Mouse (Mus musculus) adrenal gland, postnatal 36 days (tissue): ENCODE data around the gene Elmo1. TPM values are rescaled to one million over a fixed set of nuclear protein-coding genes. Genes with fewer than 3 reads are reported as not detected.

Experiments
- DNase-seq, 2 experiments: peaks; one replicate each; pipeline ENCODE4 v3.0.0; 2021; ENCODE audit warnings: mixed read lengths in 1 of 2
- total RNA-seq, 2 experiments: library from RNA; stranded (reverse); gene quantifications; 2 replicates each; pipeline ENCODE4 v1.2.3; 2021

Elmo1 gene
- total RNA-seq, 2 experiments from 2014 or later, result 13.0 to 16.5 TPM

- DNase-seq, result no peak
Observed at GRCm38 (mm10) chr13:20257562-20258525, 167.4 kb downstream of the Elmo1 start.

DNA sequence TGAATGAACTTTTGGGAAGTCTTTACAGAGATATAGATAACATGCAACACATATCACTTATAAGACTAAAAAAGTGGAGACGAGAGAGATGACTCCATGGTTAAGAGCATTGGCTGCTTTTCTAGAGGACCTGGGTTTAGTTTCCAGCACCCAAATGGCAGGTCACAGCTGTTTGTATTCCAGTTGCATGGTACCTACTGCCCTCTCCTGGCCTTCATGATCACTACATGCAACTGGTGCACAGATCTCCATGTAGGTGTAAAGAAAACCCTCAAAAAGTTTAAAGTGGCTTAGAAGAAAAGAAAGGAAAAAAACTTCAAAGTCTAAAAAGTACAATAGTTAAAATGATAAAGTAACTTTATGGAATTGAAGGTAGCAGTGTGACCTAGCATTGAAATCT is 172.8 kb downstream of the Elmo1 start:
- no peak for DNase-seq

- no peak for DNase-seq
Observed at GRCm38 (mm10) chr13:20270148-20270547, 179.8 kb downstream of the Elmo1 start.

DNA sequence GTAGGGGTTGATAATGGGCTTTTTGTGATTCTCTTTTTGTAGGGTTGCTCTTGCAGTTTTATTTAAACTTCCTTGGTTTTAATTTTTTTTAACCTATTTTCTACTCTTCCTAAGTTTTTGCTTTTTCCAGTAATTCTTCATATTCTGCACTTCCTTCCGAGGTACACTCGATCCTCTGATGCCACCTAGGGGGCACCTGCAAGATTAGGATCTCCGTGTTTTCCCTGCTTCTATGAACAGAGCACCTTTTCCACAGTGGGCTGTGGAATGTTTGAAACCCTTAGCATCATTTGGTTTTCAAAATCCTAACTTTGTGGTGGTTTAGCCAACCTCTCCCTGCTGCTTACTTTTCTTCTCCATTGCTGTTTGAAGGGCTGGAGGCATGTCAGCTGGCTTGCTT is 181.4 kb downstream of the Elmo1 start:
- DNase-seq, result peak; percentile 22 to 59

DNA sequence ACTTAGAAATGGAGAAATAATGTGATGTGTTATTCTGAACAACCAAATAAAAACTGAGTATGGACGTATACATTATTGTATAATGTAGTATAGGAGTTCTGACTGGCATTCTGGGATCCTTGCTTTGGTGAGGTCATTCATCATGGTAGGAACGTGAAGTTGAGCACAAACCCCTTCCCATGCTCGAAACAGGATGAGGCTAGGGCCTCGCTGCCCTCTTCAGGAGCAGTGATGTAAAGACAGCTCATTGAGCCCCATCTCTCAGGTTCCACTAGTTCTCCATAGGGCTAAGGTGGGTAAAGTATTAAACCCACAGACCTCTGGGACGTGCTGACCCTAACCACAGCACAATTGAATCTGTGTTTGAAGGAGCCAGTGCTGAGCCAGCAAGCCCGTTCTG is 182.2 kb downstream of the Elmo1 start:
- peak; percentile 20 to 34 for DNase-seq

GRCm38 (mm10) chr13:20279889-20280288 is 189.5 kb downstream of the Elmo1 start:
- no peak for DNase-seq

DNA sequence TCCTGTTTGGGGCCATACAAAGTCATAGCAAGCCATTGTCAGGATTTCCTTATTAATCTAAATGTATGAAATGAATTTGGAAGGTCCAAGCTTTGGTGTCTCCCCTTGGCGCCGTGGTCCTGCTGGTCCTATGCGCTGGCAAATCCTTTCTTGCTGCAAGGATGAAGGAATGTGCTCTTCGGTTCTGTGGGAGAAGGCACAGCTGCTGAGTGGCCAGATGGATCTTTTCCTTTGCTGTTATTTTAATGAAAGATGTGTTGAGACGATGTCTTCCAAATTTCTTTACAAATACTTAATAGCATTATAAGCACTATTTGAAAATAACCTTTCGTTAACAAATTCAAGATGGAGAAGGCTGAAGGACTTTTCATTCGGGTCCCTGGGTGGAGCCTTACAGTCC is 193.5 kb downstream of the Elmo1 start:
- DNase-seq, result no peak

- no peak for DNase-seq
Observed at GRCm38 (mm10) chr13:20286680-20287079, 196.3 kb downstream of the Elmo1 start.

- peak in 1 of 2 experiments; percentile 11 for DNase-seq
Observed at GRCm38 (mm10) chr13:20288393-20288792, 198.0 kb downstream of the Elmo1 start.

GRCm38 (mm10) chr13:20290412-20290811 is 200.0 kb downstream of the Elmo1 start:
- no peak for DNase-seq

DNA sequence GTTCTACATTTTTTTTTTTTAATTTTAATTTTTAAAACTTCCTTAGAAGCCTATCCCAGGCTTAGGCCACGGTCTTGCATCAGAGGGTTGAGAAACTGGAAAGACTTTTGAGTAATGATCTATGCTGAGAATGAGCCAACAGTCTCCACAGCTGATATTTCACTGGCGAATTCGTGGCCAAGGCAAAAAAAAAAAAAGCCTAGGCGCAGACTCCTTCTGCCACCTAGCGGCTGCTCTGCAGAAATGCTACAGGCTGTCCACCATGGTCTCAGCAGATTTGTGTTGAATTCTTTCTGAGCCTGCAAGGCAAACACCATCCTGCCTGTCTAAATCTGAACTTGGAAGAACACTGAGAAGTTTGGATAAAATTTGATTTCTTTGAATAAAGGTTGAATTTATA is 202.0 kb downstream of the Elmo1 start:
- DNase-seq, result peak; percentile 53 to 70

DNA sequence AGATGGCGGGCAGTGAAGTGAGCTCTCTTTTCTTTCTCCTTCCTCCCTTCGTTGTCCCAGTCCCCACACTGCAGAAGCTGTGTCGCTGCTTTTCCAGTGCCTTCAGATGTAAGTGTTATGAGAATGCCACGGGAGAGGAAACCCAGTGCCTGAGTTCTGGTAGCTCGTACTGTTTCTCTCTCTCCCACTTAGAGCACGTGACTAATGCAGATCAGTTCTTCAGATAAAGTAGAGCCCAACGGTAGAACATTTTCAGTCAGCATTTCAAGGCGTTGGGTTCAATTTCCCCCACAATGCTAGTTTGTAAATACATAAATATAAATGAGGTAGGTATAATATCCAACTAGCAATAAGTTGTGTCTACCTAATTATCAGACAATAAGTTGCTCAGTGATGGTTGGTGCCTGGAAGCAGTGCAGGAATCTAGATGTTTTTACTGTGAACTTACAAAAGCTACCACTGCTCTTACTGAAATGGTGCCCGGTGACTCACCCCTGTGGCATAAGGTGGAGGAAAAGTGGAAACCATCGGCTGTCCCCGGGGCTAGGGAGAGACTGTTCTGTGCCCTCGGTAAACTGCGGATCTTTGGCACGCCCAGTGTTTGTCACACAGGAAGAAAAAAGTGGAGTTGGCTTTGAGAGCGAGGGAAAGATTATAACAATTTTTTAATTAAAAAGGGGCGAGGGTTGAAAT is 205.0 kb downstream of the Elmo1 start:
- DNase-seq, result no peak

GRCm38 (mm10) chr13:20297841-20298240 is 207.4 kb downstream of the Elmo1 start:
- DNase-seq, result peak; percentile 62 to 73

GRCm38 (mm10) chr13:20299424-20299823 is 209.0 kb downstream of the Elmo1 start:
- peak in 1 of 2 experiments; percentile 27 for DNase-seq

DNA sequence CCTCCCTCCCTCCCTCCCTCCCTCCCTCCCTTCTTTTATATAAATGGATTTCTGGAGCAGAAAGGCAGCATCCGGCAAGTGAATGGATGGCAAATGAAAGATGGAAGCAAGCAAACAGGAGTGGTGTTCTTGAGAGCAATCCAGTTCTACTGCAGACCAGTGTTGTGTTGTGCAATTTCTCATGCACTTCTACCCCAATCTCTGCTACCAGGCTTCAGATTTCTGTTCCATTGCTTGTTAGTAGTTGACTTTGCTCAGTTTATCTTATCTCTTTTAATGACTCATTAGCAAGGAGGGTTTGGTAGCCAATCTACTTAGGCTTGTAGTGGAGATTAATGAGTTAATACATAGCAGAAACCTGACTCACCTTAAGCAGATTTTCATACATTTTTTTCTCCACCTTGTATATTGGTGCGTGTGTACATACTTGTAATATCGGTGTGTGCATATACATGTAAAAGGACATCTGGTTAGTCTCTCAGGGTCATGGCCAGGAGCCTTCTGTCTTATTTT is 209.7 kb downstream of the Elmo1 start:
- no peak for DNase-seq

DNA sequence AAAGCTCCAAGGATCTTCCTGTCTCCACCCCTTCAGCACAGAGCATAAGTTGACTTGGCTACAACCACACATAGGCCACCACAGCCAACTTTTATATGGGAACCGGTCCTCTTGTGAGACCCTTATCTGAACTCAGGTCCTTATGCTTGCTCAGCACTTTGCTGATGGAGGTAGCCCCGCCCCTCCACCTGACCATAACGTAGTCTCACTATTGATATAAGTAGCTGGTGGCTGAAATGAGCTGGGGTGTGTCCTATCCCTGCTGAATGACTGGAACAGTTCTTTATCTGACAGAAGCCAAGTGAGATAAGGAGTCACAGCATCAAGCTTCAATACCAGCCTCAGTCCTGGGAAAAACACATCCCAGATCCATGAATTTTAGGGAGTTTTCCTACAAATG is 210.2 kb downstream of the Elmo1 start:
- DNase-seq, result no peak

DNA sequence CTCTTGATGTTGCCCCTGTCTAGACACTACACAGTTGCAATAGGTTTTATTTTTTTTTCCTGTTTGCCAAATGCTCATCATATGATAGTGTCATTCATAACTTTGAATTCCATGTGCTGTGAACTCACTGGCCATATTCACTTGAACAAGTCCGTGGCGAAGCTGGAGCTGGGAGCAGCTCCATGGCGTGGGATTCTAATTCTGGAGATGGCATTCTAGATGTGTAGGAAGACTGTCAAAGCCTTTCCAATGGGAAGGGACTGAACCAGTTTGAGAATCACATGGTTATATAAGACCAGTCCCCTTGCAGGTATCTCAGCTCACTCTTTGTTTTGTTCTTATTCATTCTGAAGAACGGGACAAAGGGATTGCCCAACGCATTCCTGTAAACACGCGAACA is 211.4 kb downstream of the Elmo1 start:
- DNase-seq, result no peak

- DNase-seq, result no peak
Observed at GRCm38 (mm10) chr13:20305621-20306020, 215.2 kb downstream of the Elmo1 start.

DNA sequence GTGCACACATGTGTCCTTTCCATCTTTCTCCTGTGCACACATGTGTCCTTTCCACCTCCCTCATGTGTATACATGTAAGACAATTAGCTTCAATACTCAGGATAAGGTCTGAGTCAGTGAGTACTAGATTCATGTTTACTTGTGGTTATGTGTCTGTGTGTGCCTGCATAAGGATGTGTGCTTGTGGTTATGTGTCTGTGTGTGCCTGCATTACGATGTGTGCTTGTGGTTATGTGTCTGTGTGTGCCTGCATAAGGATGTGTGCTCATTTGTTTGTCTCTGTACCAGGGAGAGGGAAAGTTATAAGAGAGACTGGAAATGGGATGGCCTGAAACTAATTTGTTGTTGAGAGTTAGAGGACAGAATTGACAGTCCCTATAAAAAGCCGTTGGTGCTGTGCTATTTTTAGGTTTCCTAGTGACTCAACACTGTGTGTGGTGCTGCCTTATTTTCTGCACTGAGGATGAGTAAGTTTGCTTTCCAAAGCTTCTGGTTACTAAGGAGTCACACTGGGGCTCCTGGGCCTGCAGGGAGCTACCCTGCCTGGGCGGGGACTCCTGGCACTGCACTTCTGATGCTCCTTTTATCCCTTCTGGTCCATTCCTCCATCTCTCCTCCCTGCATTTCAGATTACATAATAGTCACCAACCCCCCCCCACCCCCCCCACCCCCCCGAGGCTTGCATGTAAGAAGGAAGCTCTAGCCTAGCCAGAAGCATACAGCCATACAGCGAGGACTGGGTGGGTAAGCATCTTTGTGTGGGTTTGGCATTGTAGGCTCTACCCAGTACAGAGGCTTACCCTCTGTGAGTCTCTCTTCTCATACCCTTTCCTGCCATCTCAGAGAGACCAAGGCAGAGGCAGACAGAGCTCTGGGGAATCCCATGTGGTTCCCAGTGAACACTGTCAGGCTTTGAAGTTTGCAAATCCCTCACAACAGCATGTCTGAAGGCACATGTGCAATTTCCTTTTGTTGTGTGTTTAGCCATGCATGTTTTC is 216.1 kb downstream of the Elmo1 start:
- DNase-seq, result peak in 1 of 2 experiments; percentile 40

GRCm38 (mm10) chr13:20307381-20307780 is 217.0 kb downstream of the Elmo1 start:
- DNase-seq, result no peak

- DNase-seq, result peak; percentile 81 to 83
Observed at GRCm38 (mm10) chr13:20311612-20312011, 221.2 kb downstream of the Elmo1 start.

GRCm38 (mm10) chr13:20313345-20313744 is 222.9 kb downstream of the Elmo1 start:
- DNase-seq, result no peak
